Mouse (Mus musculus) E14TG2a.4 (cell line): ENCODE data around the gene Tmod2.

Source experiments
- CTCF ChIP-seq: conservative IDR thresholded peaks from 2 replicates; pipeline ENCODE4 v1.5.1; 2014; ENCODE audit warnings: low read length
- POU5F1 ChIP-seq: IDR thresholded peaks from 2 replicates; pipeline ENCODE4 v1.6.1; 2014; ENCODE audit warnings: low read length, borderline replicate concordance

- no peak for TF ChIP-seq CTCF
- no peak for TF ChIP-seq POU5F1
Observed at GRCm38 (mm10) chr9:75560353-75560752, 50.8 kb downstream of the Tmod2 start.
